Mouse (Mus musculus) B cell, adult (primary cell): ENCODE results near the gene Lipt2. TPM values are rescaled to one million over a fixed set of nuclear protein-coding genes. Genes with fewer than 3 reads are reported as not detected.

Source experiments
- total RNA-seq: library from RNA; stranded (reverse); gene quantifications from 4 replicates; pipeline ENCODE4 v1.2.4, GENCODE M21; 2023; ENCODE audit not compliant: inconsistent age

Gene Lipt2
- 0.51 to 1.7 TPM (median 0.95 TPM) in 4 replicates for total RNA-seq

GRCm38 (mm10) chr7:100159105-100159841, at the start of gene Lipt2:
Lipt2 (plus strand) TSS chr7:100159277.

GRCm38 (mm10) chr7:100121376-100121789, 37.7 kb upstream of the Lipt2 start, which contains the start of gene Pold3:
Pold3 (minus strand) TSS chr7:100121565.

GRCm38 (mm10) chr7:100176269-100176668, 17.2 kb downstream of the Lipt2 start, which contains the start of gene Kcne3:
Kcne3 (plus strand) TSS chr7:100176502.

Other genes starting within 250 kb of the Lipt2 start
- 26.5 to 32.0 TPM (median 28.6 TPM) in 4 replicates for gene Rnf169, start 178.8 kb upstream of the Lipt2 start, total RNA-seq
- not detected in 4 replicates for gene Chrdl2, start 153.1 kb upstream of the Lipt2 start, total RNA-seq
- gene Pold3, start 37.7 kb upstream of the Lipt2 start, total RNA-seq = 61.8 to 67.8 TPM (median 66.2 TPM) in 4 replicates
- gene Kcne3, start 17.2 kb downstream of the Lipt2 start, total RNA-seq = not detected in 4 replicates
- 16.4 to 19.8 TPM (median 17.5 TPM) in 4 replicates for gene Pgm2l1, start 68.1 kb downstream of the Lipt2 start, total RNA-seq
- gene P4ha3, start 126.2 kb downstream of the Lipt2 start, total RNA-seq = 0.39 TPM in 1 of 4 replicates, not detected in the others
- 67.3 to 80.2 TPM (median 75.1 TPM) in 4 replicates for gene C2cd3, start 213.0 kb downstream of the Lipt2 start, total RNA-seq
- gene Ppme1, start 213.0 kb downstream of the Lipt2 start, total RNA-seq = 32.1 to 36.4 TPM (median 34.5 TPM) in 4 replicates